Mouse (Mus musculus) neural tube, embryonic 11.5 days (tissue): ENCODE results near the gene Cadps2. TPM values are rescaled to one million over a fixed set of nuclear protein-coding genes. Genes with fewer than 3 reads are reported as not detected.

Experiments used
- ATAC-seq: fragments of 200-750 bp; cut with Nextera tagmentation; 2 replicates; pipeline ENCODE4 v1.8.0; 2017; ENCODE audit warnings: moderate number of reproducible peaks, mild to moderate bottlenecking, moderate TSS enrichment, moderate library complexity; ENCODE audit not compliant: insufficient read depth, low FRiP score, low TSS enrichment
- DNase-seq: peaks from one replicate; pipeline ENCODE4 v3.0.0-alpha.2; 2015; ENCODE audit warnings: low spot score
- H3K27ac ChIP-seq: fragments of 300-500 bp; sonication (generic); 2 replicates; pipeline ENCODE4 v1.5.1; 2014; ENCODE audit warnings: low read depth, mild to moderate bottlenecking, low read length
- H3K27me3 ChIP-seq: fragments of 300-500 bp; sonication (generic); 2 replicates; pipeline ENCODE4 v1.6.1; 2014; ENCODE audit warnings: mild to moderate bottlenecking, low read length, mixed read lengths; ENCODE audit not compliant: control insufficient read depth, insufficient read depth
- H3K36me3 ChIP-seq: fragments of 300-500 bp; sonication (generic); 2 replicates; pipeline ENCODE4 v1.6.1; 2014; ENCODE audit warnings: mild to moderate bottlenecking, low read length, moderate library complexity, mixed read lengths; ENCODE audit not compliant: control insufficient read depth, insufficient read depth
- H3K4me1 ChIP-seq: fragments of 300-500 bp; sonication (generic); 2 replicates; pipeline ENCODE4 v1.6.1; 2014; ENCODE audit warnings: low read length, mixed read lengths; ENCODE audit not compliant: control insufficient read depth, insufficient read depth
- H3K4me2 ChIP-seq: fragments of 300-500 bp; sonication (generic); 2 replicates; pipeline ENCODE4 v1.6.1; 2014; ENCODE audit warnings: low read depth, mild to moderate bottlenecking, moderate library complexity
- H3K4me3 ChIP-seq: fragments of 300-500 bp; sonication (generic); 2 replicates; pipeline ENCODE4 v1.5.1; 2014; ENCODE audit warnings: low read depth, low read length
- H3K9ac ChIP-seq: fragments of 300-500 bp; sonication (generic); 2 replicates; pipeline ENCODE4 v1.6.1; 2014; ENCODE audit warnings: mild to moderate bottlenecking, low read length
- H3K9me3 ChIP-seq: fragments of 300-500 bp; sonication (generic); 2 replicates; pipeline ENCODE4 v1.6.1; 2016; ENCODE audit warnings: low read length; ENCODE audit not compliant: control insufficient read depth
- WGBS: fragments of 180-500 bp; shearing (Covaris S2); extraction: QIAGEN DNeasy Blood & Tissue Kit; methylation state at CpG from one replicate; pipeline ENCODE4 v1.1.7; 2014; 5-methylcytosine and 5-hydroxymethylcytosine counted together
- polyA plus RNA-seq: library from polyadenylated mRNA; unstranded; fragments of >200 nt; fragmentation: Nextera tagmentation; extraction: Ambion mirVana; gene quantifications from 2 replicates; pipeline ENCODE4 v1.2.1, GENCODE M21; 2014

Cadps2 gene
- polyA plus RNA-seq, 1 experiment from 2014 or later, result 3.1 TPM

DNA sequence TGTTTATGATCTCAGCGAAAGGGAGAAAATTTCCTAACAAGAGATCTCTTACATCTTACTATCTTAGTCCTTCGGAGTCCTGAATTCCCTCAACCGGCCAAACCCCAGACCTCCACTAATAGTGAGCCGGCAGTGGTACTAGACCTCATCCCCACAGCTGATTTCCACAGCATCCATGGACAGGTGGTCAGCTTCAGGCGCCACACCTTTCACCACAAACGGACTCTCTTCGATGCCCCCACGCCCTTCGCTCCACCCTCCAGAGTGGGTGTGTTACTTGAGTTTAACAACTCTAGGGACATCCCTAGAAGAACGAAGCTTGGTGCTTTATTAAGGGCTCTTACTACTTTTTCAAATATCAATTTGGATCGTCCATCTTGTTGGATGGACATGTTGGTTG is 584.6 kb downstream of the Cadps2 start:
- peaks cover 91% of the 10 kb centered on the region for H3K27me3 ChIP-seq
- H3K36me3 ChIP-seq, result no peaks in the 10 kb centered on the region
- H3K4me1 ChIP-seq, result no peaks in the 10 kb centered on the region
- ATAC-seq (no peak), DNase-seq (peak; percentile 43)
- no peak overlapping the region for H3K9ac ChIP-seq
- 1% methylated on average over 11 of the region's 11 CpGs for WGBS
- H3K9me3 ChIP-seq, result no peaks in the 10 kb centered on the region
- H3K27ac ChIP-seq, result no peak overlapping the region
- H3K4me3 ChIP-seq, result no peak overlapping the region
- no peak overlapping the region for H3K4me2 ChIP-seq

DNA sequence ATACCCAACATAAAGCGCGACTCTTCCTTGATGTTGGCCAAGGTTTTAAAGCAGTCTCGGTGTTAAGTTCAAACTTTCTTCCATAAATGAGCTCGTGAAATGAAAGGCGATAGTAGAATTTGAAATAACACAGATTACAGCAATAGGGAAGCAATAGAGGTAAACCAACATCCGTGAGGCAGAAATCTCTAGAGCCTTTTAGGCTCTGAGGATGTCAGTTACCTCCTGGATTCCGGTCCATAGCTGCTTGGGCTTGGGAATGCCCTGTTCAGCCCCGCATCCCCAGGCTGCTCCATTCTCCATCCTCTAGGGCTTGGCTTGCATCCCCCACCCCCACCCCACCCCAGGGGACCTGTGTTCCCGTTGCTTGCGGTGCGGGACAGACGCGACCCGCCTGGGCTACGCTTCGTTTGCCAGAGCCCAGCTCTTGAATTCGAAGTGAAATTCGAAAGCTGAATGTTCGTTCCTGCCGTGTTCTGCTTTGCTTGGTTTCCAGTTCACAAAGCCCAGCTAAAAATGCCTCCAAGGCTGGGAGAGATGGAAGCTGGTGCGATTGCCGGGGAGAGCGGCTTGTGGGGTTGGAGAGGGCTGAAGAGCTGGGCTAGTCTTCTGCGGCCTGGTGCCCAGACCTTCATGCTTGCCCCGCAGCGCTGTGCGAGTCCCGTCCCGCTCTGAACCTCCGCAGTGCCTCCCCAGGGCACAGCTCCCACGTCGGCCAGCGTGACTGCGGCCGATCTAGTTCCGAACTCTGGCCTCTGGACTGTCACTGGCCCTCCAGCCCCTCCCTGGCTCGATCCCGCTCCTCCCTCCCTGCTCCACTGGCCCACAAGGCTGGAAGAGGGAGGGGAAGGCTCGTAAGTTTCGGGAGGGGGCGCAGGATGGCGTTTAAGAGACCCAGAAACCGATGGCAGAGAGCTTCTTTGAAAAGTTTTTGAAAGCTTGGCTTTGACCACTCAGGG is 585.6 kb downstream of the Cadps2 start:
- H3K4me1 ChIP-seq, result 0 out of 2 replicates have a peak, but pooled peaks cover 1% of the 10 kb centered on the region
- H3K9ac ChIP-seq, result no peak overlapping the region
- under 1% methylated on average over 40 of the region's 43 CpGs for WGBS
- no peaks in the 10 kb centered on the region for H3K9me3 ChIP-seq
- no peak overlapping the region for H3K4me3 ChIP-seq
- DNase-seq (peak; percentile 69), ATAC-seq (0 out of 2 replicates have a peak, but pooled peaks have one; percentile 25)
- H3K27me3 ChIP-seq, result peaks cover 91% of the 10 kb centered on the region
- H3K4me2 ChIP-seq, result peak overlapping the region; percentile 17; the same call in 1 of the 2 replicates
- no peaks in the 10 kb centered on the region for H3K36me3 ChIP-seq
- H3K27ac ChIP-seq, result no peak overlapping the region

DNA sequence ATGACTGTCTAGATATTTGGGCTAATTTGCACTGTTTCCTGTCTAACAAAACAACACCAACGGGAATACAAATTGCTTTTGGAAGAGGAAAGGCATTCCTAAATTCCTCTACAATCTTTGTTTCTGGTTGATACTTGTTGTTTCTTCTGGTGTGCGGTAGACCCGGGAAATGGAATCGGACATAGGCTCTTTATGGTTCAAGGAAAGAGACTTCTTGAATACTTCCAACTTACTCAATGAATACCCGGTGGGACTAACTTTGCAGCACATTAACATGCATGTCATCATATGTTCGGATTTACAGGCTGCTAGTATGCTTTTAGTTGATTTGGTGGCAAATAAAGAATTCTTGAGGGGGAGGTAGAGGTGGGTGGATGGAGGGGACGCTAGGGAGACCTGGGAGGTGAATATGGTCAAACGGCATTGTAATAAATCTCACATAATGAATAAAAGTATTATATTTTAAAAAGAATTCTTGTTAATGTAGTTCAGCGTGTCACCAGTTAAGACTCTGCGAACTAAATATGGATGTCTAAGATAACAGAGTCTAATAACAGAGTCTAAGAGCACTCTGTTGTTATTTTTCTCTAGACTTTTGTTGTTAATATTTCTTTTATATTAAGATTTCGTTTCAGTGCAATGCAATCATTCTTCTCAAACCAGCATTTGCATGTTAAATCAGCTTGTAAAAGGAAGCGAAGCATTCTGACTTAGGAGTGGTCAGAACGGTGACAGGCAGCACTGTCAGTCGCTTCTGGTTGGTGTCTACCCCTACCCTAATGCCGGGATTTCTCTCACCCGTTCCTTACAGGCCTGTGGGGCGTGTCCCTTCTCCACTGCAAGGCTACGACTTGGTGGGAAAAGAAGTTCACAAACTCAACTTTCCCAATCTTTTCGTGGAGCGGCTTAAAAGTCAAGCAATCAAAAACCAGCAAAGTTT is 586.8 kb downstream of the Cadps2 start:
- no peak overlapping the region for H3K4me3 ChIP-seq
- H3K9me3 ChIP-seq, result no peaks in the 10 kb centered on the region
- H3K4me2 ChIP-seq, result no peak overlapping the region
- DNase-seq (peak; percentile 56), ATAC-seq (no peak)
- H3K27me3 ChIP-seq, result peaks cover 91% of the 10 kb centered on the region
- H3K36me3 ChIP-seq, result no peaks in the 10 kb centered on the region
- WGBS, result 2% methylated on average over 20 of the region's 20 CpGs
- H3K27ac ChIP-seq, result no peak overlapping the region
- no peak overlapping the region for H3K9ac ChIP-seq
- 0 out of 2 replicates have a peak, but pooled peaks cover 4% of the 10 kb centered on the region for H3K4me1 ChIP-seq

DNA sequence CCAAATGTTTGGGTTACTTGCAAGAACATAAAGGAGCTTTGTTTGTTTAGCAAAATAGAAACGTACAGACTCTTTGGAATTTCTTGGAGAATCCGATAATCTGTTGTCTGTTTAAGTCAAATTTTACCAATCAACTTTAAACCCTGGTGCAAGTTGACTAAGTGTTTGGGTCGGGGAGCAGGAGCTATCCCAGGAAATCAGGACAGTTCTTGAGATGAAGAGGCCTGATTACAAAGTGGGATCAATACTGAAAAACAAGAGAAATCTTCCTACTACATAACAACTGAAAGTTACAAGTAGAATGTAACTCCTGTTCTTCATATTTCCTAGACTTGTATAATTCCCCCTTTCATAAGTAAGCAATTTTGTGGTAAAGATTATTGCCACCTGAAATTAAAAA is 587.8 kb downstream of the Cadps2 start:
- H3K9me3 ChIP-seq, result no peaks in the 10 kb centered on the region
- no peaks in the 10 kb centered on the region for H3K36me3 ChIP-seq
- no peak for ATAC-seq
- H3K4me2 ChIP-seq, result no peak overlapping the region
- WGBS, result 4% methylated on average over 3 of the region's 3 CpGs
- H3K27me3 ChIP-seq, result peaks cover 91% of the 10 kb centered on the region
- no peak for DNase-seq
- H3K27ac ChIP-seq, result no peak overlapping the region
- 0 out of 2 replicates have a peak, but pooled peaks cover 4% of the 10 kb centered on the region for H3K4me1 ChIP-seq
- no peak overlapping the region for H3K9ac ChIP-seq
- no peak overlapping the region for H3K4me3 ChIP-seq

DNA sequence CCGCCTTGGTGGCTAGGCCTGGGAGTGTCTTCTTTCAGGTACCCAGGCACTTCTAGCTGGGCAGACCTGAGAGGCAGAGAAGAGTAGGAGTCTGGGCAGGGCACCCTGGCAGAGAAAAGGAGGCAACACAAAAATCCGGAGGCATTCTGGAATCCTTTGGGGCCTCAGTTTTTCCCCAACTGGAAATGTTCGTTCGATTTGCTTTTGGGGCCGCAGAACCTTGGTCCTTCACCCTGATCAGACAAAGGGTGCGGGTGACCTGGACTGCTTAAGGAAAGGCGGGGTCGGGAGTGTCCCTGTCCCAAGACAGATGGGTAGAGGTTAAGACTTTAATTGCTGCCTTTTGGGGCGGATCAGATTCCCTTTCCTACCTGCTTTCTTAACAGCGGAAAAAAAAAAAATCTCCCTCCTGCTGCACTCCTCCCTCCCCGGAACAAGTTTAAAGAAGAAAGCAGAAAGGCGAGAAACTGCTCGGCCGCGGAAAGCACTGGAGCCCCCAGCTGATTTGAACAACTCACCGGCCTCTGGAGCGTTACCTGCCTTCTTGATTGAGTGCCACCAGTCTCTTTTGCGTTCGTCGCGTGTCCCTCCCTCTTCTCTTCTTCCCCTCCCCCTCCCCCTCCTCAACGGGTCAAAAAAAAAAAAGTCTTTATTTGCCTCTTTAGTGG is 588.8 kb downstream of the Cadps2 start:
- ATAC-seq (no peak), DNase-seq (peak; percentile 21)
- under 1% methylated on average over 22 of the region's 22 CpGs for WGBS
- no peak overlapping the region for H3K4me2 ChIP-seq
- H3K9ac ChIP-seq, result no peak overlapping the region
- no peaks in the 10 kb centered on the region for H3K36me3 ChIP-seq
- H3K9me3 ChIP-seq, result no peaks in the 10 kb centered on the region
- H3K27me3 ChIP-seq, result peaks cover 91% of the 10 kb centered on the region
- no peak overlapping the region for H3K27ac ChIP-seq
- no peak overlapping the region for H3K4me3 ChIP-seq
- H3K4me1 ChIP-seq, result 0 out of 2 replicates have a peak, but pooled peaks cover 4% of the 10 kb centered on the region

DNA sequence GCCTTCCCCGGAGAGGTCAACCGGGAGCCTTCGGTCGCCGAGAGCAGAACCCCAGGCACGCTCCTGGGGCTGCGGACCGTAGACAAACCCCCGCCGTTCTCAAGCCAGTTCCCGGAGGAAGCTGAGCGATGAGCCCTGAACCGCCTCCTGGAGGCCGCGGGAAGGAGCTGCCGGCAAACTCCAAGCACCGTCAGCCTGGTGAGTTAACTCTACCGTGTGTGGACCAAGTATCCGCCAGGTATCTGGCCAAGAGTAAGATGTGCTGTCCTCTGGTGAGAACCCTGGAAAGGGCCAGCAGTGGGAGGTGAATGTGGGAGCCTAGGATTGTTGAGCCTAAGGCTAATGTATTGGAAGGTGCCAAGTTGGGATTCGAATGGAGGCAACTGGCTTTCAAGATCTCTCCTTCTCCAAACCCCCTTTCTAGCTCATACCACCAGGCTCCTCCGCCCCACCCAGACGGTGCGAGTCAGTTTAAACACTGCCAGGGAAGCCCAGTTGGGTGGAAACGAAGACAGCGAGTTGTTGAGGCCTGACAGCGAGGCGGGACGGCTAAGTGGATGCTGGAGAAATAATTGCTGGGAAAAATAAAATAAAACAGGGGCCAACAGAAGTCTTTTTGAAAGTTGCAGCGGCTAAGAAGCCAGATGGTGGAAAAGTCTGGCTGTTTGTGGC is 589.5 kb downstream of the Cadps2 start:
- ATAC-seq, result peak; percentile 58
- DNase-seq, result peak; percentile 75
- H3K27me3 ChIP-seq, result peaks cover 89% of the 10 kb centered on the region
- H3K9ac ChIP-seq, result peak overlapping the region; percentile 3; the same call in 1 of the 2 replicates
- H3K36me3 ChIP-seq, result no peaks in the 10 kb centered on the region
- no peak overlapping the region for H3K27ac ChIP-seq
- under 1% methylated on average over 29 of the region's 29 CpGs for WGBS
- no peaks in the 10 kb centered on the region for H3K9me3 ChIP-seq
- H3K4me3 ChIP-seq, result peak overlapping the region; percentile 29
- H3K4me1 ChIP-seq, result 0 out of 2 replicates have a peak, but pooled peaks cover 4% of the 10 kb centered on the region
- peak overlapping the region; percentile 55 for H3K4me2 ChIP-seq

DNA sequence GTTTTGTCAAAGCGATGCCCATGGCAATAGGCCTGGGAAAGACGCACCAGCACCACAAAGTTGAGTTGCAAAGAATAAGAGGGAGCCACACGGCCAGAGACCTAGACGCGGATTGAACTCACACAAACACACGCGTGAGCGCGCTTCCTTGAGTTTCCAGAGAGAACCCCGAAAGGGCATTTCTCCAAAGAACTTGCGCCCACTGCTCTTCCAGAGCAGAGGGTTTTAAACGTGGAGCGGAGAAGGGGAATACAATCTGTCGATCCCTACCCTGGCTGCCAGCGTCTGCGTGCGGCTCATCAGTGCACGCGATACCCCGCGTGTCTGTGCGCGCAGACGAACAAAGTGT is 590.2 kb downstream of the Cadps2 start:
- peak; percentile 60 for DNase-seq
- Histone ChIP-seq H3K4me3 (peak overlapping the region; percentile 29), H3K9me3 (no peaks in the 10 kb centered on the region), H3K4me2 (peak overlapping the region; percentile 55), H3K27ac (no peak overlapping the region), H3K36me3 (no peaks in the 10 kb centered on the region), H3K9ac (no peak overlapping the region), H3K4me1 (0 out of 2 replicates have a peak, but pooled peaks cover 4% of the 10 kb centered on the region), H3K27me3 (peaks cover 89% of the 10 kb centered on the region)
- under 1% methylated on average over 24 of the region's 24 CpGs for WGBS
- no peak for ATAC-seq
